8 mouse cellular contexts compared by ENCODE assay signal in the genomic region with DNA sequence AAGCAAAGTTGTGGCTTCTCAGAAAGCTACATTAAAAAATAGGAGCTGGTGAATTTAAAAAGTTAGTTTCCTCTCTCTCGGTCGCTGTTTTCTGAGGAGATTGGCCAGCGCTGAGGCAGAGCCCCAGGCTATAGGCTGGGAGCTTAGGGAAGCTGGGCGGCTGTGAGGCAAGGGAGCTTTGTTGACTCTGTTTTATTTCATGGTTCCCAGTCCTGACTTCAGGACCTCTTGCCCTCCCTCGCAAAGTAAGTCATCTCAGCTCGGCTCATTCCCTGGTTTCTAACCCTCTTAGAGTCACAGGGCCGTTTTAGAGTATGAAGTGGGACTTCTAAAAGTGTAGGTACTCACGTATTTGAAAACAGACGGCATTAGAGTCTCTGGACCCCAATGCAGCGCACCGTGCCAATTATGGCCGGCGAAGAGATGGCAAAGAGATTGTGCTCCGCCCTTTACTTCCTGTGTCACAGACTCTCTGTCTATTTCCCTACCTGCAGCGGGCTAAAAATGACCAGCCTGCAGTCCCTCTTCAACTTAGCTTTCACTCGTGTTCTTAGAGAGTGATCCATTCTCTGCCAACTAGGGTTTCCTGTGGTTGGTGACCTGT. TPM values are rescaled to one million over a fixed set of nuclear protein-coding genes. Genes with fewer than 3 reads are reported as not detected.
DNase-seq lines count a peak whose midpoint lies in the region; ATAC-seq and TF ChIP-seq lines count a peak whose summit lies in the region.

No protein-coding gene starts in this region.

- 14% methylated on average over 16 of the region's 16 CpGs for WGBS in heart, embryonic 10.5 days
- WGBS in heart, postnatal 0 days: 24% methylated on average over 16 of the region's 16 CpGs

- no peak for ATAC-seq in heart, postnatal 0 days (ENCODE audit: insufficient read depth, low read depth)

- no peak for TF ChIP-seq POLR2A in ES-Bruce4 (IDR thresholded peaks at IDR 0.05; ENCODE audit: insufficient read depth, low read length)

- H3K9ac ChIP-seq in ES-Bruce4 (ENCODE audit: low read depth, poor library complexity, severe bottlenecking): 0 out of 2 replicates have a peak overlapping the region, but pooled peaks have one; percentile 11
- H3K9ac ChIP-seq in heart, postnatal 0 days (replicated peaks; ENCODE audit: low read depth, low read length): peak overlapping the region; percentile 57

- no peak for TF ChIP-seq CTCF in ES-Bruce4 (IDR thresholded peaks at IDR 0.05; ENCODE audit: low read depth, low read length)
- TF ChIP-seq CTCF in heart, postnatal 0 days (IDR thresholded peaks at IDR 0.05; ENCODE audit: low read depth): no peak

- peak overlapping the region; percentile 69 for H3K4me3 ChIP-seq in heart, embryonic 10.5 days
- peak overlapping the region; percentile 65; the same call in 1 of the 2 replicates for H3K4me3 ChIP-seq in ES-Bruce4 (ENCODE audit: low read depth, low read length)
- peak overlapping the region; percentile 62 for H3K4me3 ChIP-seq in heart, postnatal 0 days (ENCODE audit: low read depth, low read length)
- H3K4me3 ChIP-seq in megakaryocyte, embryonic 14.5 days (replicated peaks): peak overlapping the region; percentile 92

- no peak for TF ChIP-seq EP300 in ES-Bruce4 (IDR thresholded peaks at IDR 0.05; ENCODE audit: insufficient read depth, low read depth, low read length)
- no peak for TF ChIP-seq EP300 in heart, postnatal 0 days (IDR thresholded peaks at IDR 0.05; ENCODE audit: low read depth)

- H3K9me3 ChIP-seq in heart, embryonic 10.5 days: no peaks in the 10 kb centered on the region
- no peaks in the 10 kb centered on the region for H3K9me3 ChIP-seq in ES-Bruce4 (replicated peaks; ENCODE audit: control insufficient read depth, insufficient read depth, low read length, poor library complexity, severe bottlenecking)
- H3K9me3 ChIP-seq in heart, postnatal 0 days (replicated peaks; ENCODE audit: control insufficient read depth, low read length): no peaks in the 10 kb centered on the region
- H3K9me3 ChIP-seq in megakaryocyte, embryonic 14.5 days: no peaks in the 10 kb centered on the region

- peak overlapping the region; percentile 94 for H3K4me2 ChIP-seq in heart, postnatal 0 days (ENCODE audit: low read depth, low read length)

- H3K27ac ChIP-seq in heart, embryonic 10.5 days: peak overlapping the region; percentile 90
- H3K27ac ChIP-seq in ES-Bruce4 (ENCODE audit: insufficient read depth, low read length): no peak overlapping the region
- peak overlapping the region; percentile 49 for H3K27ac ChIP-seq in heart, postnatal 0 days (ENCODE audit: low read depth)

- H3K36me3 ChIP-seq in heart, embryonic 10.5 days: no peaks in the 10 kb centered on the region
- H3K36me3 ChIP-seq in ES-Bruce4 (ENCODE audit: control insufficient read depth, insufficient read depth, low read length, poor library complexity, severe bottlenecking): no peaks in the 10 kb centered on the region
- H3K36me3 ChIP-seq in heart, postnatal 0 days (replicated peaks; ENCODE audit: control insufficient read depth, insufficient read depth, low read length): no peaks in the 10 kb centered on the region
- no peaks in the 10 kb centered on the region for H3K36me3 ChIP-seq in megakaryocyte, embryonic 14.5 days (replicated peaks; ENCODE audit: low read length)

- peaks cover 17% of the 10 kb centered on the region for H3K27me3 ChIP-seq in heart, embryonic 10.5 days (ENCODE audit: insufficient read depth, poor library complexity, severe bottlenecking)
- no peaks in the 10 kb centered on the region for H3K27me3 ChIP-seq in ES-Bruce4 (ENCODE audit: control insufficient read depth, insufficient read depth, low read length, poor library complexity, severe bottlenecking)
- H3K27me3 ChIP-seq in heart, postnatal 0 days (ENCODE audit: control insufficient read depth, insufficient read depth, low read length): no peaks in the 10 kb centered on the region
- H3K27me3 ChIP-seq in megakaryocyte, embryonic 14.5 days (replicated peaks): peaks cover 59% of the 10 kb centered on the region

- no peak for DNase-seq in heart, embryonic 10.5 days (ENCODE audit: low spot score)
- DNase-seq in heart, adult 18-20 months: no peak
- no peak for DNase-seq in heart, postnatal 0 days (ENCODE audit: low spot score)
- no peak for DNase-seq in gastrocnemius, postnatal 25 days
- DNase-seq in right cerebral cortex, postnatal 25 days: no peak
- DNase-seq in urinary bladder, adult 2 months (ENCODE audit: low spot score): no peak

- H3K4me1 ChIP-seq in heart, embryonic 10.5 days: peaks cover 64% of the 10 kb centered on the region
- H3K4me1 ChIP-seq in ES-Bruce4 (ENCODE audit: control insufficient read depth, insufficient read depth, low read length): no peaks in the 10 kb centered on the region
- peaks cover 32% of the 10 kb centered on the region; the same call in 1 of the 2 replicates for H3K4me1 ChIP-seq in heart, postnatal 0 days (ENCODE audit: control insufficient read depth, insufficient read depth)
- peaks cover 31% of the 10 kb centered on the region for H3K4me1 ChIP-seq in megakaryocyte, embryonic 14.5 days

RNA-seq across cellular contexts. Expression of a gene that starts 0.6 kb away (rescaled TPM):
- polyA plus RNA-seq in heart, embryonic 10.5 days (2016; fragmentation: Nextera tagmentation; extraction: Ambion mirVana): 5.5 and 7.2 TPM in 2 replicates
- 1 to 10 TPM; 4.3 to 6.1 TPM for total RNA-seq in heart, adult 18-20 months (2021)
- 2.9 and 4.1 TPM in 2 replicates for polyA plus RNA-seq in ES-Bruce4 (2011; ENCODE audit: insufficient read depth, insufficient read length, low read depth, missing spikeins)
- 1.6 and 2.6 TPM in 2 replicates for total RNA-seq in heart, postnatal 0 days (2014; rRNA removed; ENCODE audit: low replicate concordance)
- polyA plus RNA-seq in heart, postnatal 0 days (2015; fragmentation: Nextera tagmentation; extraction: Ambion mirVana): 5.9 and 6.0 TPM in 2 replicates
- polyA plus RNA-seq in megakaryocyte, embryonic 14.5 days (2012; ENCODE audit: insufficient read depth, low replicate concordance): 0.50 and 8.8 TPM in 2 replicates
- 1 to 10 TPM; 1.2 to 2.3 TPM for total RNA-seq in gastrocnemius, postnatal 25 days (2021)
- polyA plus RNA-seq in urinary bladder, adult 2 months (2012; rRNA removed): 9.0 and 11.9 TPM in 2 replicates

RNA-seq across cellular contexts. Expression of a gene that starts 24.0 kb away (rescaled TPM):
- polyA plus RNA-seq in heart, embryonic 10.5 days (2016; fragmentation: Nextera tagmentation; extraction: Ambion mirVana): 5.5 and 6.0 TPM in 2 replicates
- 10 to 100 TPM; 84.2 to 90.4 TPM for total RNA-seq in heart, adult 18-20 months (2021)
- not detected in 2 replicates for polyA plus RNA-seq in ES-Bruce4 (2011; ENCODE audit: insufficient read depth, insufficient read length, low read depth, missing spikeins)
- 169 and 347 TPM in 2 replicates for total RNA-seq in heart, postnatal 0 days (2014; rRNA removed; ENCODE audit: low replicate concordance)
- 41.3 and 49.6 TPM in 2 replicates for polyA plus RNA-seq in heart, postnatal 0 days (2015; fragmentation: Nextera tagmentation; extraction: Ambion mirVana)
- polyA plus RNA-seq in megakaryocyte, embryonic 14.5 days (2012; ENCODE audit: insufficient read depth, low replicate concordance): 0.51 TPM in 1 of 2 replicates, not detected in the other
- total RNA-seq in gastrocnemius, postnatal 25 days (2021): 1 to 10 TPM; 1.5 to 7.2 TPM
- polyA plus RNA-seq in urinary bladder, adult 2 months (2012; rRNA removed): 98.4 and 125 TPM in 2 replicates

RNA-seq across cellular contexts. Expression of a gene that starts 42.3 kb away (rescaled TPM):
- polyA plus RNA-seq in heart, embryonic 10.5 days (2016; fragmentation: Nextera tagmentation; extraction: Ambion mirVana): 0.04 and 0.14 TPM in 2 replicates
- under 1 TPM in 1 of 2 experiments, not detected in 1; 0.03 TPM for total RNA-seq in heart, adult 18-20 months (2021)
- 0.05 and 0.07 TPM in 2 replicates for polyA plus RNA-seq in ES-Bruce4 (2011; ENCODE audit: insufficient read depth, insufficient read length, low read depth, missing spikeins)
- 0.15 TPM in 1 of 2 replicates, not detected in the other for total RNA-seq in heart, postnatal 0 days (2014; rRNA removed; ENCODE audit: low replicate concordance)
- 0.01 and 0.05 TPM in 2 replicates for polyA plus RNA-seq in heart, postnatal 0 days (2015; fragmentation: Nextera tagmentation; extraction: Ambion mirVana)
- not detected in 2 replicates for polyA plus RNA-seq in megakaryocyte, embryonic 14.5 days (2012; ENCODE audit: insufficient read depth, low replicate concordance)
- total RNA-seq in gastrocnemius, postnatal 25 days (2021): under 1 TPM; 0.03 to 0.13 TPM
- 0.01 and 0.03 TPM in 2 replicates for polyA plus RNA-seq in urinary bladder, adult 2 months (2012; rRNA removed)

RNA-seq across cellular contexts. Expression of a gene that starts 45.6 kb away (rescaled TPM):
- 96.7 and 139 TPM in 2 replicates for polyA plus RNA-seq in heart, embryonic 10.5 days (2016; fragmentation: Nextera tagmentation; extraction: Ambion mirVana)
- 10 to 100 TPM; 16.1 to 19.7 TPM for total RNA-seq in heart, adult 18-20 months (2021)
- 15.0 and 18.9 TPM in 2 replicates for polyA plus RNA-seq in ES-Bruce4 (2011; ENCODE audit: insufficient read depth, insufficient read length, low read depth, missing spikeins)
- total RNA-seq in heart, postnatal 0 days (2014; rRNA removed; ENCODE audit: low replicate concordance): 29.1 and 33.0 TPM in 2 replicates
- 49.8 and 50.7 TPM in 2 replicates for polyA plus RNA-seq in heart, postnatal 0 days (2015; fragmentation: Nextera tagmentation; extraction: Ambion mirVana)
- 4.4 and 4.8 TPM in 2 replicates for polyA plus RNA-seq in megakaryocyte, embryonic 14.5 days (2012; ENCODE audit: insufficient read depth, low replicate concordance)
- total RNA-seq in gastrocnemius, postnatal 25 days (2021): 1 to 10 TPM; 7.9 to 8.4 TPM
- polyA plus RNA-seq in urinary bladder, adult 2 months (2012; rRNA removed): 35.7 and 43.6 TPM in 2 replicates
